Mouse (Mus musculus) v-Abl transformed pro-B cells (cell line): ENCODE results near the gene Tmem198.

Experiments
- in situ Hi-C, 2 experiments: fragments of 400-800 bp; cut with MboI; formaldehyde crosslinking; loops; one replicate each; pipeline ENCODE4 v1.15.1; 2025; ENCODE audit not compliant: unreplicated experiment in 2 of 2

The Tmem198 gene

DNA sequence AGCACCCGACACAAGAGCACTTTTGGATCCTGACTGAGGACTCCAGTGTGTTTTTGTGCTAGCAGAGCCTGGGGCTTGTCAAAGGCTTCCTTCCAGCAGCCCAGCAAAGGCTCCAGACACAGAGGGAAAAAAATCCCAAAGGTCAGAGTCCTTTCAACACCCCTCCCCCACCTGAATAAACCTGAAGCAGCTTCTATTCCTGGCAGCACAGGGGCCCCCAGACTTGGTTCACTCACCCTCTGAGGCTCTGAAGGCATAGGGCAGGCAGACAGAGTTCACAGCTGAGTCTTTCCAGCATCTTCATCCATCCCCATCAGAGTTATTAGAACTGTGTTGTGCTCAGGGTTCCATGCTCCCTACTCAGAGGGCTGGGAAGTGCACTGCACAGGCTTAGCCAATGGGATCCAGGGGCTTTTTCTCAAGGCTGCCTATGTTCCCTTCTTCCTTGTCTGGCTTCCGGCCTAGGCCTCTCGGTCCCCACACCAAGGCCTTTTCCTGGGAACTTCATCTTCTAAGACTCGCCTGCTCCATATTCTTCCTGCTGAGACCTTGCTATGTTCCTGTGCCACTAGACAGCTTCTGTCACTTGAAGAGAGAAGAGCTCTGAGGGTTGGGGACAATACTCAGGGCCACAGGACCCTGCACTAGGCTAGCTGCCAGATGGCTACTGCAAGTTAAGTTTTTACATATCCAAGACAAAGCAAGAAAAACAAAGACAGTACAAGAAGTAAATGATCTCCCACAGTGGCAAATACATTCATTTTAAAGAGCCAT lies 32.3 kb downstream of the Tmem198 start:
- in situ Hi-C loops = no loop called here

DNA sequence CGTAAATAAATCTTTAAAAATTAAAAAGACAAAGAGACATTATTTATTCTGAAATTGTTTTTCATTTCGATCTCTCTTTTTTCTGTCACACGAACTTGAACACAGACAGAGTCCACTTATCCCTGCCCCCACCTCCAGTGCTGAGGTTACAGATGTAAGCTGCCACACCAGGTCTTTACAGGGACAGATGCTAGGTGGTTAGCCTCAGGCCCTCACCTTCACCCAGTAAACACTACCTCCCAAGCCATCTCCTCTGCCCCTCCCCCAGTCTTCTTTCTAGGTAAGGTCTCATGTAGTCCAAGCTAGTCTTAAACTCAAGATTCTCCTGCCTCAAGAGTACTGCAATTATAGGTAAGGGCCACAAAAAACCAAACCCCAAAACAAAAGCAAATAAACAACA lies 33.2 kb downstream of the Tmem198 start:
- in situ Hi-C loops = no loop called here

DNA sequence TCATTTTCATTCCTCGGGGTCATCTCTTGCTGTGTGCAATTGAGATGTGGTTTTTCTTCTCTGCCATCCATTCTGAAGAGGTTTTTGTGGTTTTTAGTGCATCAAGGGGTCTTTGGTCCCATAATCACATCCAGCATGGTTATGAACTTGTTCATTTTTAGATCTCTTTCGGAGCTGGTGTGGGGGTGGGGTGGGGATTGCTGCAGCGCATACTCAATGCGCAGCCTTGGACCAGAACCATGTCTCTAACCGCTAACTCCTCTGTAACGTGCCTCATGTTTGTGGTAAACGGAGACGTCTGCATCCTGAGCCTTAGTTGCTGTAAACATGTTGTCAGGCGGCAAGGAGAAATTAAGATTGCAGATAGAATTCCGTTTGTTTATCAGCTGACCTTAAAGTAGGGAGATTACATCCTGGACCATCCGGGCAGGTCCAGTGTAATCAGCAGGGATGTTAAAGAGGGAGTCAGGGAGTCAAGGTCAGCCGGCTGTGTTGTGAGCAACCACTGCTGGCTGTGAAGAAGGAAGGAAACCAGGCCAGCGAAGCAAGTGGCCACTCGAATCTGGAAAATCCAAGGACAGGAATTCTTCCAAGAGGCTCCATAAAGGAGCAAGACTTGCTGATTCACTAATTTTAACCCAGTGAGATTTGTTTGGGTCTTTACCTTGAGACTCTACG lies 37.5 kb downstream of the Tmem198 start:
- in situ Hi-C loops = loop anchor here in 1 of 2 experiments (5.0 kb wide), 1 partner anchor 35 kb away; no protein-coding TSS in a partner anchor

DNA sequence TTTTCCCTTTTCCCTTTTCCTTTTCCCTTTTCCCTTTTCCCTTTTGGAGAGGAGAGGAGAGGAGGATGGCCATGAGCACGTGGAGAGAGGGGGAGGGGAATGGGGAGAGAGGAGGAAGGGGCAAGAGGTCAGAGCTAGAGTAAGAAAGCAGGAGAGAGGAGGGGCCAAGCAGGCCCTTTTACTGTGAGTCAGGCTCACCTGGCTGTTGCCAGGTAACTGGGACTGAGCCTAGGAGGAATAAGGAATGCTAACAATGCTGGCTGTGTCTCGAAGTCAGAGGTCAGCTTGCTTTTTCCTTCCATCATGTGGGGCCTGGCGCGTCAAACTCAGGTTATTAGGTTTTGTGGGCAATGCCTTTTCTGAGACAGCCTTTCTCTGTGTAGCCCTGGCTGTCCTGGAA lies 38.7 kb downstream of the Tmem198 start:
- in situ Hi-C loops = loop anchor here in 1 of 2 experiments (5.0 kb wide), 1 partner anchor 36 kb away; no protein-coding TSS in a partner anchor

DNA sequence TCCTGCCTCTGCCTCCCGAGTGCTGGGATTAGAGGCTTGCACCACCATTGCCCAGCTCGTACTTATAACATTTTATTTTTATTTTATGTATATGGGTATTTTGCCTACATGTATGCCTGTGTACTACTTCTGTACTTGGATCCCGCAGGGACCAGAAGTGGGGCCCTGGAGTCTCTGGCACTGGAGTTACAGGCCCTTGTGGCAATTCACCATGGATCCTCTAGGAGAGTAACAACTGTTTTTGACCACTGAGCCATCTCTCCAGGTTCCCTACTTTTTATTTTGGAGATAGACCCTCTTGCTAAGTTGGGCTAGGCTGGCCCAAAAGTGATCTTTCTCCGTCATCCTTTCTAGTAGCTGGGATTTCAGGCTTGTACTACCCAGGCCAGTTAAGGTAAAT lies 39.1 kb downstream of the Tmem198 start:
- in situ Hi-C loops = loop anchor here in 1 of 2 experiments (5.0 kb wide), 1 partner anchor 36 kb away; no protein-coding TSS in a partner anchor

DNA sequence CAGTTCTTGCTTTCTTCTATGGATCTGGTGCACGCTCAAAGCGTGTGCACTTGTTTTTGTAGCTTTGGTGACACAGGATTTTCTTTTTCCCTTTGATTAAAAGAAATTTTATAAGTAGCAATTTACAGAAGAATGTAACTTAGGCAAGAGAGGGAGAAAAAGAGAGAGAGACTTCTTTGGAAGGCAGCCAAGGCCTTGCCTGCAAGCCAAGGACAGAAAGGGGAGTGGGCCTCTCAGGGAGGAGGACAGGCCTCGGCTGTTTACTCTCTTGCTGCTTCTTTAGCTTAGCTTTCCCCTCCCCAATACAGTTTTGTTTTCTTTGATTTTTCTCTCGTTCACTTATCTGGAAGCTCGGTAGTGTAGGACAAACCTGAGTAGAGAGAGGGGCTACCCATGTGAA lies 40.2 kb downstream of the Tmem198 start:
- in situ Hi-C loops = loop anchor here in 1 of 2 experiments (5.0 kb wide), 1 partner anchor 37 kb away; no protein-coding TSS in a partner anchor

DNA sequence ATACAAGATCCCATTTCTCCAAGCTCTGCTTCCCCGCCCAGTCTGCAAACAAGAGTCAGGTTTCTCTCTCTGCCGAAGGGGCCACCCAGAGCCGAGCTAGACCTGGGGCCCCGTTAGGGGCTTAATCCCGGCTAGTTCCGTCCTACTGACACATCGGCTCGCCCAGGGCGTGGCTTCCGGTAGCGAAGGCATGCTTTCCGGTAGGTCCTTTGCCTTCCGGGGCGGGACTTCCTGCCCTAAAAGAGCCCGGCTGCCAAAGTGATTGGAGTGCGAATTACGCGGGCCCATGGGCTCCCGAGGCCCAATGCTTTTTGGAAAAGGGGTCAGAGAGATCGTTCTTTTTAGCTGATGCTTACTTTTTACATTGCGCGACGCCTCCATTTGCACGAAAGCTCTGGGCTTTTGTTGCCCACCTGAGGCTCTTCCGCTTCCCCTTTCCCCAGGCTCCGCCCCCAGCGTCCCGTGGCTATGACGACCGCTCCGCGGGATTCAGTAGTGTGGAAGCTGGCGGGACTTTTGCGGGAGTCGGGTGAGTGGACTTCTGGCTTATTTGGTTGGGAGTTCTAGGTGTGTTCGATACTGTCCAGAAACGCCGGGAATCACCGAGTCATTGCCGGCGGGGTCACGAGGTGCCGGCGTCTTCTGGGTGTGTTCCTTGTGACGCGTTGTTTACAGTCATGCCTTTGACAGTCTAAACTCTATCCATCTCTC lies 42.1 kb downstream of the Tmem198 start, which contains the start of gene Stk11ip:
Gene Stk11ip, plus strand, starts transcription at position 209 of the 711 bp plus-strand sequence.
- in situ Hi-C loops = loop anchor here (5.0 to 10.0 kb wide), 3 partner anchors 41 to 927 kb away; partner anchors contain the start of genes Chpf (in 1 of the 2) and Tmem198 (in 1 of the 2)

DNA sequence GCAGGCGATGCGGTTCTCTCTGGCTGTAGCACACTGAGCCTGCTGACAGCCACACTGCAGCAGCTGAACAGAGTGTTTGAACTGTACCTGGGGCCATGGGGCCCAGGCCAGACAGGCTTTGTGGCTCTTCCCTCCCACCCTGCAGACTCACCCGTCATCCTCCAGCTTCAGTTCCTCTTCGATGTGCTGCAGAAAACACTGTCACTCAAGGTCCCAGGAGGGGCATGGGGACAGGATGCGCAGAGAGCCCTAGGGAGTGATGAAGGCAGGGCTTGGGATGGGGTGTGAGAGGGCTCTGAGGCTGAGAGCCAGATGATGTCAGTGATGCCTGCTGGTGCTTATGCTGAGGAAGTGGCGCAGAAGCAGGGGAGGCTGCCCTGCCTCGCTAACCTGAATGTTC lies 45.3 kb downstream of the Tmem198 start:
- in situ Hi-C loops = loop anchor here (5.0 to 10.0 kb wide), 3 partner anchors 38 to 930 kb away; partner anchors contain the start of genes Chpf (in 1 of the 2) and Tmem198 (in 1 of the 2)

DNA sequence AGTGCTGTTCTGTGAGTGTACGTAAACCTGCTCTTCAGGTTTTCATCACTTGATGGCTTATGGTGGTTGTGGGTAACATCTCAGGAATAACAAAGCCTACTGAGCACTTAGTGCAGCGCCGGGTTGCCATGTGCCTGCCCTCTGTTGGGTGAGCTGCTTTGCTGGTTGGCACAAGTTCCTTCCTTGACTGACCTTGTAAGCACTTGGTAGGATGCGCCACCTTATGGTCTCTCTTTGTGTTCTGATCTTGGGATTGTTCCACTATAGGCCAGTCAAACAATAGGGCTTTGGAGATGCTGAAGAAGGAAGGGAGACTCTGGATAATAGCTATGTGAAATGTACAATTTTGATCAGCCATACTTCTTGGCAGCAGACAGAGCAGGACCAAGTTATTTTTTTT lies 51.2 kb downstream of the Tmem198 start:
- in situ Hi-C loops = no loop called here

DNA sequence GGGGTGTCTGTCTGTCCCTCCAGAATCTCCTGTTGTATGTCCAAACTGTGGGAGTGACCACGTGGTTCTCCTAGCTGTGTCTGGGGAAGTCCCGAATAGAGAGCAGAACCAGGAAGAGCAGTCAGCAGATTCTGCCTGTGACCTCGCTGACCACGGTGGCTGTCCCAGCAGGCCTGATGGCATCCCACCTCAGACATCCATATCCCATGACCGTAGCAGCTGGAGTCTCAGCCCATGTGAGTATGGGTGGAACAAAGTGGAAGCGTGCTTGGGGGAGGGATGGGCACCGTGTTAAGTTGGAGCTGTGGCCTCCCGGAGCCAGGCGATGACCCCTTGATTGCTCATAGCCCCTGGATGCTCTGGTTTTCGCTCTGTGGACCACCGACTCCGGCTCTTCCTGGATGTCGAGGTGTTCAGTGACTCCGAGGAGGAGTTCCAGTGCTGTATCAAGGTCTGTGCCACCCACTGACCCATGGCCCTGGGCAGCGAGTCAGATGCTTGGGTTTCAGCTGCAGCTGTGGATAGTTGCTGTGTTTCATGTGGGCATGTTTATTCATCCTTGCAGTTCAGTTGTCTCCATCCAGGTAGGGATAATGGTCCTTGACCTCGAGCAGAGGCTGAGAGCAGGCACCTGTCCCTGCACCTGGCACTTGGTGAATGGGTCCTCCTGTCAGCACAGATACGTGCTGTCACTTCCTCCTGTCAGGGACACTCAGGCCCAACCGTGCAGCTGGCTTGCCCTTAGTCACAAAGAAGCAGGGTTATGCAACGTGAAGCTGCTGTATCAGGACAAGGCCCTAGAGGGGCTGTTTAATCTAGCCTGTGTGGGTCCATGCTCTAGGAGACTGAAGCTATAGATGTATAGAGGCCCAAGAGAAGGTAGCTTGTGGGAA lies 53.2 kb downstream of the Tmem198 start:
- in situ Hi-C loops = no loop called here

DNA sequence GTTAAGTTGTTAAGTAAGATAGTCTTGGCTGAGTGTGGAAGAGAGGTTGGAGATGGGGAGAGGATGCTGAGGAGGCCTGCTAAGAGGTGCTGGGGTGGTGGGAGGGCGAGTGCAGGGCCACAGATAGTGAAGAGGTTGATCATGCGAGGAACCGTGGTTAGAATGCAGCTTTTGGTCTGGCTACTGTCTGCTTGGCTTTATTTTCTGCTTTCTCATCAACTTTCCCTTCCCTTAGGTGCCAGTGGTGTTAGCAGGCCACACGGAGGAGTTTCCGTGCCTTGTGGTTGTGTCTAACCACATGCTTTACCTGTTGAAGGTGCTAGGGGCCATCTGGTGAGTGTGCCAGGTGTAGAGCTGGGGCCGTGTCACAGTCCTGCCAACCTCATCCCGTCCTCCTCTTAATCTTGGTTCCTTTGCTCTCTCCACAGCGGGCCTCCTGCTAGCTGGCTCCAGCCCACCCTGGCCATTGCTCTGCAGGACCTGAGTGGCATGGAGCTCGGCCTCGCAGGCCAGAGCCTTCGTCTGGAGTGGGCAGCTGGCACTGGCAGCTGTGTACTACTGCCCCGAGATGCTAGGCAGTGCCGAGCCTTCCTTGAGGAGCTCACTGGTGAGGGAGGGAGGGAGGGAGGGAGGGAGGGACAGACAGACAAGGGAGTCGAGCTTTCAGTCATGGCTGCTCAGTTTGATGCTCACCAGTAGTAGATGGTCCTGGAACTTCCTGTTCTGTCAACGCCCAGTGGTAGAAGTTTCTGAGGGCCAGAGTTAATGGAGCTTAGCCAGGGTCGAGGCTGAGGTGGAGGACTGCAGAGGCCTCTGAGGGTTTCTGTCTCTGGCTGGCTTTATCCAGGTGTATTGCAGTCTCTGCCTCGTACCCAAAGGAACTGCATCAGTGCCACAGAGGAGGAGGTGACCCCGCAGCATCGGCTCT lies 54.3 kb downstream of the Tmem198 start:
- in situ Hi-C loops = no loop called here
